Mouse (Mus musculus) lung, embryonic 14.5 days (tissue): ENCODE measurements around the gene Vtcn1. TPM values are rescaled to one million over a fixed set of nuclear protein-coding genes. Genes with fewer than 3 reads are reported as not detected.

Experiments
- ATAC-seq: fragments of 200-750 bp; cut with Nextera tagmentation; 2 replicates; pipeline ENCODE4 v1.8.0; 2017; ENCODE audit warnings: mild to moderate bottlenecking, moderate TSS enrichment, moderate library complexity; ENCODE audit not compliant: insufficient read depth
- DNase-seq: peaks from one replicate; pipeline ENCODE4 v3.0.0-alpha.2; 2015
- H3K27ac ChIP-seq: fragments of 300-500 bp; sonication (generic); 2 replicates; pipeline ENCODE4 v1.5.1; 2014; ENCODE audit warnings: low read depth, mild to moderate bottlenecking, moderate library complexity
- H3K27me3 ChIP-seq: fragments of 300-500 bp; sonication (generic); 2 replicates; pipeline ENCODE4 v1.6.1; 2014; ENCODE audit warnings: low read length, control low read depth; ENCODE audit not compliant: insufficient read depth
- H3K36me3 ChIP-seq: fragments of 300-500 bp; sonication (generic); 2 replicates; pipeline ENCODE4 v1.6.1; 2014; ENCODE audit warnings: control low read depth; ENCODE audit not compliant: insufficient read depth
- H3K4me1 ChIP-seq: fragments of 300-500 bp; sonication (generic); 2 replicates; pipeline ENCODE4 v1.6.1; 2014; ENCODE audit warnings: antibody characterized with exemption, control low read depth; ENCODE audit not compliant: insufficient read depth
- H3K4me2 ChIP-seq: fragments of 300-500 bp; sonication (generic); 2 replicates; pipeline ENCODE4 v1.6.1; 2014; ENCODE audit warnings: mild to moderate bottlenecking
- H3K4me3 ChIP-seq: fragments of 300-500 bp; sonication (generic); 2 replicates; pipeline ENCODE4 v1.5.1; 2014; ENCODE audit warnings: low read depth, low read length
- H3K9ac ChIP-seq: fragments of 300-500 bp; sonication (generic); 2 replicates; pipeline ENCODE4 v1.6.1; 2014
- H3K9me3 ChIP-seq: fragments of 300-500 bp; sonication (generic); 2 replicates; pipeline ENCODE4 v1.6.1; 2016; ENCODE audit warnings: low read depth, low read length, control low read depth
- CTCF ChIP-seq: IDR thresholded peaks from 2 replicates; pipeline ENCODE4 v1.5.1; 2016; ENCODE audit warnings: antibody characterized with exemption, low read depth
- WGBS: fragments of 180-500 bp; shearing (Covaris S2); extraction: QIAGEN DNeasy Blood & Tissue Kit; methylation state at CpG from one replicate; pipeline ENCODE4 v1.1.7; 2014; 5-methylcytosine and 5-hydroxymethylcytosine counted together
- polyA plus RNA-seq: library from polyadenylated mRNA; unstranded; fragments of >200 nt; fragmentation: Nextera tagmentation; extraction: Ambion mirVana; gene quantifications from 2 replicates; pipeline ENCODE4 v1.2.1, GENCODE M21; 2014

The Vtcn1 gene
- polyA plus RNA-seq, 1 experiment from 2014 or later: 0.09 TPM

DNA sequence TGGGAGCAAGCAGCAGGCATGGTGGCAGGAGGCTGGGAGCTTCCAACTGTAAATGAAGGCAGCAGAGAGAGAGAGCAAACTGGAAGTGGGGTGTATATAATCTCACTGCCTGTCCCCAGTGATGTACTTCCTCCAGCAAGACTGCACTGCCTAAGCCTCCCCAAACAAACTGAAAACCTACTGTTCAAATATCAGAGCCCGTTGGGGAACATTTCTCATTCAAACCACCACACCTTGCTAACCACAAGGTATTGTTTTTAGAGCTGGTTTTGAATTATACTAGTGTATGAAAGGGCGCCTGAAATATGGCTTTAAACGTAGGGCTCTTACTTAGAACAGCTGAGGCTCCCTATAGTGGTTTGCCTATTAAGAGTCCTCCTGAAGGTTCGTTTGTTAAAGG is 6.5 kb upstream of the Vtcn1 start:
- Histone ChIP-seq H3K36me3 (no peaks in the 10 kb centered on the region), H3K9me3 (no peaks in the 10 kb centered on the region), H3K4me1 (no peaks in the 10 kb centered on the region), H3K4me3 (no peak overlapping the region), H3K4me2 (no peak overlapping the region), H3K27me3 (no peaks in the 10 kb centered on the region), H3K9ac (no peak overlapping the region), H3K27ac (no peak overlapping the region)
- 57% methylated on average over 4 of the region's 4 CpGs for WGBS
- no peak for ATAC-seq
- TF ChIP-seq CTCF: no peak
- DNase-seq: no peak

DNA sequence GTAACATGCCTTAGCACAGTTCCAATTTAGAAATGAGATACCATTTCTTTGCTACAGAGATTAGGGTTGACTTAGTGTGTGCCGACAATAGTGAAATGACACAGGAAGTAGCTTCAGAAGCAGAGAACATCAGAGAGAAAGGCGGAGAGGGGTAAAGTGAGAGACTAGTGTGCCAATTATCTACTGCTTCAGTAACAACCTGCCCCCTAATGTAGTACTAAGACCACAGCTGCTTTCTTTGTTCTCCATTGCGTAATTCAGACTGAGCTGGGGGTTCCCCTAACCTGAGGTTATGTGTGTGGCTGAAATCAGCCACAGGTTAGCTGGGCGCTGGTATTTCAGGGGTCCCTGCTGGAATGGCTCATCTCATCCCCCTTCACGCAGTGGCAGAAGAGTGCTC is 5.7 kb upstream of the Vtcn1 start:
- no peaks in the 10 kb centered on the region for H3K36me3 ChIP-seq
- WGBS: 91% methylated on average over 5 of the region's 5 CpGs
- no peaks in the 10 kb centered on the region for H3K27me3 ChIP-seq
- no peak overlapping the region for H3K4me2 ChIP-seq
- H3K4me1 ChIP-seq: no peaks in the 10 kb centered on the region
- H3K9me3 ChIP-seq: no peaks in the 10 kb centered on the region
- H3K9ac ChIP-seq: no peak overlapping the region
- TF ChIP-seq CTCF: no peak
- ATAC-seq: no peak
- no peak overlapping the region for H3K27ac ChIP-seq
- no peak for DNase-seq
- H3K4me3 ChIP-seq: no peak overlapping the region

DNA sequence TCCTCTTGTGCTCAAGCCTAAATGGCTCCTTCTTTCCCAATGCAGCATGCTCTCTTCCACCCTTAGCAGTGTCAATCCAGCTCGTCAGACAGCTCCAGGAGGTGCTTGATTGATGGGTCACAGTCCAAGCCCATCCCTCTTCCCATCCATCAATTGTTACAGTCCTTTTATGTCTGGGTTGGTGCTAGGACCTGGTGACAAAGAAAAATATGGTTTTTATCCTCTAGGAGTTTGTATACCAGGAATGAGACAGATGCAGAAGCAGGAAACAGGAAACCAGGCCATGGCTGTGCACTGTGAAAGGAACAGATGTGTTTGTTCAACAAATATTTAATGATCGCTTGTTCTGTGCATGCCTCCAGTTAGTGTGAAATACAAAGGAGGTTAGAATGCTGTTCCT is 4.4 kb upstream of the Vtcn1 start:
- Histone ChIP-seq H3K9ac (no peak overlapping the region), H3K4me3 (no peak overlapping the region), H3K9me3 (no peaks in the 10 kb centered on the region), H3K36me3 (no peaks in the 10 kb centered on the region), H3K27ac (no peak overlapping the region), H3K4me2 (no peak overlapping the region), H3K27me3 (no peaks in the 10 kb centered on the region), H3K4me1 (no peaks in the 10 kb centered on the region)
- WGBS: 19% methylated on average over 2 of the region's 2 CpGs
- no peak for TF ChIP-seq CTCF
- peak; percentile 83 for ATAC-seq
- DNase-seq: peak; percentile 49

GRCm38 (mm10) chr3:100821276-100821675 is 4.0 kb upstream of the Vtcn1 start:
- H3K9ac ChIP-seq: no peak overlapping the region
- H3K27ac ChIP-seq: peak overlapping the region; percentile 56; the same call in 1 of the 2 replicates
- 38% methylated on average over 2 of the region's 2 CpGs for WGBS

GRCm38 (mm10) chr3:100843784-100844183 is 18.5 kb downstream of the Vtcn1 start:
- Histone ChIP-seq H3K4me3 (no peak overlapping the region), H3K9ac (no peak overlapping the region), H3K4me2 (no peak overlapping the region), H3K4me1 (no peaks in the 10 kb centered on the region), H3K27me3 (no peaks in the 10 kb centered on the region), H3K9me3 (no peaks in the 10 kb centered on the region), H3K27ac (no peak overlapping the region), H3K36me3 (no peaks in the 10 kb centered on the region)
- no peak for TF ChIP-seq CTCF
- 79% methylated on average over 3 of the region's 3 CpGs for WGBS
- DNase-seq (no peak), ATAC-seq (no peak)

More at GRCm38 (mm10) chr3:100821276-100821675, 4.0 kb upstream of the Vtcn1 start:
- Histone ChIP-seq H3K4me3 (no peak overlapping the region), H3K4me1 (no peaks in the 10 kb centered on the region), H3K27me3 (no peaks in the 10 kb centered on the region), H3K36me3 (no peaks in the 10 kb centered on the region), H3K9me3 (no peaks in the 10 kb centered on the region), H3K4me2 (no peak overlapping the region)
- peak; percentile 57 for ATAC-seq
- peak; percentile 71 for DNase-seq
- peak; percentile 58 for TF ChIP-seq CTCF

DNA sequence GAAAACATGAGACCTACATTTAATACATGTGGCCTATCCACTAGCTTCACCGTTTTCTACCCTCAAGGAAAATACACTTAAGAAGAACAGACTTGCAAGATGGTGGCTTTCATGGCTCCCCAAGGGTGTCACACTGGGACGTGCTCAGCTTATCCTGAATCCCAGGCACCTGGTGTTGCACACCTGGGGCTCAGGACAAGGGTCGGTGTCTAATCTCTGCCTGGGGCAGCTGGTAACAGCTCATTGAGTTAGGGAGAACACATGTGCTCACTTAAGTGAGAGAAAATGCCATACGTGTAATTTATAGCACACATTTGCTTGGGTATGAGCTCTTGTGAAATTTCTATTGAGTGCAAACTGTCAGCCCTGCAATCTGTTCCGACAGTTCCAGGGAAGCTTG is 19.1 kb downstream of the Vtcn1 start:
- H3K9ac ChIP-seq: no peak overlapping the region
- H3K27me3 ChIP-seq: no peaks in the 10 kb centered on the region
- H3K36me3 ChIP-seq: no peaks in the 10 kb centered on the region
- no peak overlapping the region for H3K27ac ChIP-seq
- H3K4me1 ChIP-seq: no peaks in the 10 kb centered on the region
- 64% methylated on average over 5 of the region's 5 CpGs for WGBS
- H3K4me2 ChIP-seq: no peak overlapping the region
- no peak for DNase-seq
- TF ChIP-seq CTCF: no peak
- no peaks in the 10 kb centered on the region for H3K9me3 ChIP-seq
- ATAC-seq: no peak
- no peak overlapping the region for H3K4me3 ChIP-seq

DNA sequence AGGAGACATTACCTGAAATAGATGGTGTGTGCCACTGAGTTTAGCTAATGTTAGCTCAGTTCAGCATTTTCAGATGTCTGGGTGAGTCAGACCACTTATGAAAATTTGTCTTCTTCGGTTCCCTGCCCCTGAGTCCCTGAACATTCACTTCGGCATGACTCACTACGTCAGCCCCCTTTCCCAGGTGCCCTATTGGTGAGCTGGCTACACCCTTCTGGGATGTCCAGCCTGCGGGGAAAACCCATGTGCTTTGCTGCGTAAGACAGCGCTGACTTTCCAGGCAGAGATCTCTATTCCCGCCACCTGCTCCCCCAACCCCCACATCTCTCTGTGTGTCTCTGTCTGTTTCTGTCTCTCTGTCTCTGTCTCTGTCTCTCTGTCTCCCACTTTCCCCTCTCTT is 23.1 kb downstream of the Vtcn1 start:
- Histone ChIP-seq H3K36me3 (no peaks in the 10 kb centered on the region), H3K27ac (no peak overlapping the region), H3K9me3 (no peaks in the 10 kb centered on the region), H3K4me1 (no peaks in the 10 kb centered on the region), H3K9ac (no peak overlapping the region), H3K4me3 (no peak overlapping the region), H3K27me3 (no peaks in the 10 kb centered on the region), H3K4me2 (no peak overlapping the region)
- no peak for TF ChIP-seq CTCF
- ATAC-seq (no peak), DNase-seq (no peak)
- WGBS: 78% methylated on average over 7 of the region's 7 CpGs

DNA sequence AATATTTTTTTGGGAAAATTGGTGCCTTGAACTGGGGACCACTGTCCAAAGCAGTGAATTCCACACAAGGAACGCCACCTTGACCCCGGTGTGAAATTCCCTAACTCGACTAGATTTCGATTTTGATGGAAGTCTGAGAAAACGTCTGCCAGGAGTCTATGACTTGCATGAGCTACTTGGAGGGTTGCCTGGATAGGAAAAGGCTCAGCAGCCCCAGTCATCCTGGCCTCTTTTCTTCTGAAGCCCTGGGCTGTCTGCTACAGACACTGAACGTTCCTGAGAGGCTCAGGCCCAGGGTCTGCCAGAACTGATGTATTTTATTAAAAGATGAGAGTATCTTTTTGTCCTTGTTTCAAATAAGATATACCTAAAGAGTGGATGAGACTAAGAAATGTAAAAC is 25.2 kb downstream of the Vtcn1 start:
- H3K9me3 ChIP-seq: no peaks in the 10 kb centered on the region
- ATAC-seq: no peak
- no peak for TF ChIP-seq CTCF
- H3K27me3 ChIP-seq: no peaks in the 10 kb centered on the region
- no peaks in the 10 kb centered on the region for H3K36me3 ChIP-seq
- no peak overlapping the region for H3K4me3 ChIP-seq
- WGBS: 64% methylated on average over 6 of the region's 6 CpGs
- no peak overlapping the region for H3K4me2 ChIP-seq
- H3K27ac ChIP-seq: no peak overlapping the region
- H3K4me1 ChIP-seq: no peaks in the 10 kb centered on the region
- DNase-seq: no peak
- no peak overlapping the region for H3K9ac ChIP-seq
